Mouse (Mus musculus): ENCODE results near the gene Olfr220.

Olfr220 gene

GRCm38 (mm10) chr1:174441782-174442181 lies at the start of gene Olfr220:
Olfr220 (plus strand) TSS chr1:174442082.
- Histone ChIP-seq H3K36me3 (ENCODE audit: insufficient read depth, low read length) (no peaks in the 10 kb centered on the region), H3K4me3 (replicated peaks; ENCODE audit: low read length) (no peak within 1 kb of the TSS), H3K27me3 (ENCODE audit: insufficient read depth, low read length) (no peaks in the 10 kb centered on the region), H3K4me1 (replicated peaks; ENCODE audit: low read depth, low read length) (no peaks in the 10 kb centered on the region), H3K9me3 (ENCODE audit: low read length) (no peaks in the 10 kb centered on the region)
- TF ChIP-seq CTCF (conservative IDR thresholded peaks at IDR 0.05; ENCODE audit: low read length) (no peak), POU5F1 (IDR thresholded peaks at IDR 0.05; ENCODE audit: borderline replicate concordance, low read length) (no peak), NANOG (IDR thresholded peaks at IDR 0.05; ENCODE audit: borderline replicate concordance, low read length) (no peak)

GRCm38 (mm10) chr1:174422959-174423358 lies 18.9 kb upstream of the Olfr220 start:
- Histone ChIP-seq H3K27me3 (ENCODE audit: insufficient read depth, low read length) (no peaks in the 10 kb centered on the region), H3K36me3 (ENCODE audit: insufficient read depth, low read length) (no peaks in the 10 kb centered on the region), H3K4me3 (replicated peaks; ENCODE audit: low read length) (no peak overlapping the region), H3K4me1 (replicated peaks; ENCODE audit: low read depth, low read length) (peaks cover 2% of the 10 kb centered on the region; the same call in 1 of the 2 replicates), H3K9me3 (ENCODE audit: low read length) (no peaks in the 10 kb centered on the region)
- no peak for TF ChIP-seq NANOG (IDR thresholded peaks at IDR 0.05; ENCODE audit: borderline replicate concordance, low read length)
- TF ChIP-seq CTCF (conservative IDR thresholded peaks at IDR 0.05; ENCODE audit: low read length), result no peak
- TF ChIP-seq POU5F1 (IDR thresholded peaks at IDR 0.05; ENCODE audit: borderline replicate concordance, low read length), result no peak

- Histone ChIP-seq H3K4me1 (replicated peaks; ENCODE audit: low read depth, low read length) (peaks cover 2% of the 10 kb centered on the region; the same call in 1 of the 2 replicates), H3K36me3 (ENCODE audit: insufficient read depth, low read length) (no peaks in the 10 kb centered on the region), H3K9me3 (ENCODE audit: low read length) (no peaks in the 10 kb centered on the region), H3K4me3 (replicated peaks; ENCODE audit: low read length) (no peak within 1 kb of the TSS), H3K27me3 (ENCODE audit: insufficient read depth, low read length) (no peaks in the 10 kb centered on the region)
- TF ChIP-seq CTCF (conservative IDR thresholded peaks at IDR 0.05; ENCODE audit: low read length) (no peak), POU5F1 (IDR thresholded peaks at IDR 0.05; ENCODE audit: borderline replicate concordance, low read length) (no peak), NANOG (IDR thresholded peaks at IDR 0.05; ENCODE audit: borderline replicate concordance, low read length) (no peak)
Observed at GRCm38 (mm10) chr1:174423764-174424163, 18.1 kb upstream of the Olfr220 start, which contains the start of gene Olfr414. Olfr414 (plus strand) TSS chr1:174424064.

- TF ChIP-seq NANOG (IDR thresholded peaks at IDR 0.05; ENCODE audit: borderline replicate concordance, low read length) (no peak; the same call in 1 of the 2 replicates), POU5F1 (IDR thresholded peaks at IDR 0.05; ENCODE audit: borderline replicate concordance, low read length) (no peak), CTCF (conservative IDR thresholded peaks at IDR 0.05; ENCODE audit: low read length) (no peak)
- Histone ChIP-seq H3K4me1 (replicated peaks; ENCODE audit: low read depth, low read length) (peaks cover 2% of the 10 kb centered on the region; the same call in 1 of the 2 replicates), H3K27me3 (ENCODE audit: insufficient read depth, low read length) (no peaks in the 10 kb centered on the region), H3K36me3 (ENCODE audit: insufficient read depth, low read length) (no peaks in the 10 kb centered on the region), H3K9me3 (ENCODE audit: low read length) (no peaks in the 10 kb centered on the region), H3K4me3 (replicated peaks; ENCODE audit: low read length) (no peak overlapping the region)
Observed at GRCm38 (mm10) chr1:174426180-174426986, 15.5 kb upstream of the Olfr220 start.

GRCm38 (mm10) chr1:174427402-174427801 lies 14.5 kb upstream of the Olfr220 start:
- peaks cover 2% of the 10 kb centered on the region; the same call in 1 of the 2 replicates for H3K4me1 ChIP-seq (replicated peaks; ENCODE audit: low read depth, low read length)
- no peaks in the 10 kb centered on the region for H3K36me3 ChIP-seq (ENCODE audit: insufficient read depth, low read length)
- H3K4me3 ChIP-seq (replicated peaks; ENCODE audit: low read length), result no peak overlapping the region
- TF ChIP-seq CTCF (conservative IDR thresholded peaks at IDR 0.05; ENCODE audit: low read length) (no peak), NANOG (IDR thresholded peaks at IDR 0.05; ENCODE audit: borderline replicate concordance, low read length) (no peak), POU5F1 (IDR thresholded peaks at IDR 0.05; ENCODE audit: borderline replicate concordance, low read length) (no peak)
- no peaks in the 10 kb centered on the region for H3K9me3 ChIP-seq (ENCODE audit: low read length)
- no peaks in the 10 kb centered on the region for H3K27me3 ChIP-seq (ENCODE audit: insufficient read depth, low read length)

GRCm38 (mm10) chr1:174428407-174428806 lies 13.5 kb upstream of the Olfr220 start:
- no peaks in the 10 kb centered on the region for H3K27me3 ChIP-seq (ENCODE audit: insufficient read depth, low read length)
- H3K9me3 ChIP-seq (ENCODE audit: low read length), result no peaks in the 10 kb centered on the region
- TF ChIP-seq POU5F1 (IDR thresholded peaks at IDR 0.05; ENCODE audit: borderline replicate concordance, low read length), result no peak
- TF ChIP-seq NANOG (IDR thresholded peaks at IDR 0.05; ENCODE audit: borderline replicate concordance, low read length), result no peak
- no peaks in the 10 kb centered on the region for H3K36me3 ChIP-seq (ENCODE audit: insufficient read depth, low read length)
- no peak overlapping the region for H3K4me3 ChIP-seq (replicated peaks; ENCODE audit: low read length)
- peaks cover 2% of the 10 kb centered on the region; the same call in 1 of the 2 replicates for H3K4me1 ChIP-seq (replicated peaks; ENCODE audit: low read depth, low read length)

GRCm38 (mm10) chr1:174434121-174434520 lies 7.8 kb upstream of the Olfr220 start:
- H3K4me1 ChIP-seq (replicated peaks; ENCODE audit: low read depth, low read length), result no peaks in the 10 kb centered on the region
- no peak overlapping the region for H3K4me3 ChIP-seq (replicated peaks; ENCODE audit: low read length)
- H3K27me3 ChIP-seq (ENCODE audit: insufficient read depth, low read length), result no peaks in the 10 kb centered on the region
- H3K9me3 ChIP-seq (ENCODE audit: low read length), result no peaks in the 10 kb centered on the region
- H3K36me3 ChIP-seq (ENCODE audit: insufficient read depth, low read length), result no peaks in the 10 kb centered on the region
- TF ChIP-seq POU5F1 (IDR thresholded peaks at IDR 0.05; ENCODE audit: borderline replicate concordance, low read length) (no peak), CTCF (conservative IDR thresholded peaks at IDR 0.05; ENCODE audit: low read length) (no peak), NANOG (IDR thresholded peaks at IDR 0.05; ENCODE audit: borderline replicate concordance, low read length) (no peak)

GRCm38 (mm10) chr1:174455100-174455499 lies 13.2 kb downstream of the Olfr220 start:
- H3K4me1 ChIP-seq (replicated peaks; ENCODE audit: low read depth, low read length), result no peaks in the 10 kb centered on the region
- H3K27me3 ChIP-seq (ENCODE audit: insufficient read depth, low read length), result no peaks in the 10 kb centered on the region
- H3K36me3 ChIP-seq (ENCODE audit: insufficient read depth, low read length), result no peaks in the 10 kb centered on the region
- no peak overlapping the region for H3K4me3 ChIP-seq (replicated peaks; ENCODE audit: low read length)
- H3K9me3 ChIP-seq (ENCODE audit: low read length), result no peaks in the 10 kb centered on the region
- TF ChIP-seq NANOG (IDR thresholded peaks at IDR 0.05; ENCODE audit: borderline replicate concordance, low read length) (no peak), CTCF (conservative IDR thresholded peaks at IDR 0.05; ENCODE audit: low read length) (no peak), POU5F1 (IDR thresholded peaks at IDR 0.05; ENCODE audit: borderline replicate concordance, low read length) (no peak)
